Mouse (Mus musculus) spleen, adult 2 months (tissue): ENCODE measurements around the gene Hsd11b1.

Experiments
- CTCF ChIP-seq: fragments of 200-500 bp; IDR thresholded peaks from 2 replicates; pipeline ENCODE4 v1.5.1; 2011; ENCODE audit warnings: mild to moderate bottlenecking, inconsistent platforms; ENCODE audit not compliant: insufficient read depth, insufficient read length, insufficient replicate concordance; ENCODE audit errors: extremely low read depth
- POLR2A ChIP-seq: fragments of 200-500 bp; IDR thresholded peaks from 2 replicates; pipeline ENCODE4 v1.6.1; 2011; ENCODE audit warnings: low read depth, low read length, inconsistent platforms

- TF ChIP-seq CTCF (no peak), POLR2A (no peak)
These were observed 32.0 kb upstream of the Hsd11b1 start for GRCm38 (mm10) chr1:193295920-193296319.
